Mouse (Mus musculus): ENCODE data around the gene Add2.

DNA sequence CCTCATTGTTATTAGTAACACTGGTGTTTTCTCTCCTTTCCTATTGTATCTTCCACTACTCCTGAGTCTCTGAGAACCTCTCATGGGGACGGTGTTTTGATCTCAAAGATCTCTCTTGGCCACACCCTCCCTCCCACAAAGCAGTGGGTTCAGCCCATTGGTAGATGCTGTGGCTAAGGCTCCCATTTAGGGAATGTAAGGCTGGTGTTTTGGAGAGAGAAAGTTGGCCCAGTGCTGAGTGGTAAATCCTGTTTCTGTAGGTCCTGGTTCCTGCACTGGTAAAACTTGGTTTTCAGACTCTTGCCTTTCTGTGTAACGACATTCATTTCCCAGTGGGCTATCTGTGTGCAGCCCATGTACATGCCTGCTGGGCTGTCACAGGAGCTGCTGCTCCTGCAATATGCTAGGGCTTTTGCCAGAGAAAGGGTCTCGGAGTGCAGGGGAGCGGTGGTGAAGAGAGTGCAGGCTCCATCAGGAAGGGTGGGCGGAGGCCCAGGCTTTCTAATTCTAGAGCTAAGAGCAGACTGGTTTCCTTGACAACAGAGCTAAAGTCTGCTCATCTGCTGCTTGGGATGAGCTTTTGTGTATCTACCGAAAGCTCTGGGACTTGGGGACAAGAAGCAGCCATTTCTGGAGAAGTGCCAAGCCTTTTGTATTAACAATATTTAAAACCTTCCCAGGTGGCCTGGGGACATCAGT lies 36.0 kb downstream of the Add2 start:
- TF ChIP-seq POLR2A (IDR thresholded peaks at IDR 0.05; ENCODE audit: borderline replicate concordance, low read depth, low read length): no peak
- TF ChIP-seq CTCF (IDR thresholded peaks at IDR 0.05; ENCODE audit: low read depth, low read length): no peak
